In genomic region chr11:120501018-120501417, GRCm38 (mm10) we compare ENCODE assay signal across 1 mouse cellular context.
TF ChIP-seq lines count a peak whose summit lies in the region.

No protein-coding gene starts in this region.

TF ChIP-seq in MEL, 35 proteins besides CTCF, POLR2A, EP300 and RAD21:
- peak; percentile 41 for TF ChIP-seq POLR2AphosphoS2 (IDR thresholded peaks at IDR 0.05; ENCODE audit: low read length)
- TF ChIP-seq ZMIZ1 (IDR thresholded peaks at IDR 0.05; ENCODE audit: low read depth, low read length) = no peak
